Mouse (Mus musculus): Measurements from ENCODE around the gene Zp2. TPM values are rescaled to one million over a fixed set of nuclear protein-coding genes. Genes with fewer than 3 reads are reported as not detected.

Gene Zp2
- polyA plus RNA-seq, 1 experiment from 2014 or later = not detected

- Histone ChIP-seq H3K4me1 (replicated peaks) (peaks cover 9% of the 10 kb centered on the region), H3K9me3 (replicated peaks) (no peaks in the 10 kb centered on the region), H3K27ac (ENCODE audit: poor library complexity, severe bottlenecking) (no peak overlapping the region), H3K36me3 (no peaks in the 10 kb centered on the region), H3K27me3 (replicated peaks) (no peaks in the 10 kb centered on the region), H3K4me3 (no peak overlapping the region), H3K9ac (no peak overlapping the region), H3K4me2 (no peak overlapping the region)
- WGBS = 35% methylated on average over 4 of the region's 4 CpGs
- ATAC-seq (ENCODE audit: insufficient number of reproducible peaks, low FRiP score) = no peak
Measured at GRCm38 (mm10) chr7:120127686-120128059, 17.4 kb downstream of the Zp2 start.

- ATAC-seq (ENCODE audit: insufficient number of reproducible peaks, low FRiP score) = no peak
- peaks cover 9% of the 10 kb centered on the region for H3K4me1 ChIP-seq (replicated peaks)
- H3K27me3 ChIP-seq (replicated peaks) = no peaks in the 10 kb centered on the region
- H3K4me3 ChIP-seq = no peak overlapping the region
- H3K4me2 ChIP-seq = no peak overlapping the region
- no peak overlapping the region for H3K27ac ChIP-seq (ENCODE audit: poor library complexity, severe bottlenecking)
- no peak overlapping the region for H3K9ac ChIP-seq
- H3K36me3 ChIP-seq = no peaks in the 10 kb centered on the region
- H3K9me3 ChIP-seq (replicated peaks) = no peaks in the 10 kb centered on the region
- WGBS = 28% methylated on average over 5 of the region's 5 CpGs
Measured at GRCm38 (mm10) chr7:120126976-120127685, 18.0 kb downstream of the Zp2 start.

- 5% methylated on average over 3 of the region's 3 CpGs for WGBS
- H3K36me3 ChIP-seq = peaks cover 10% of the 10 kb centered on the region; the same call in 1 of the 2 replicates
- no peaks in the 10 kb centered on the region for H3K27me3 ChIP-seq (replicated peaks)
- no peak overlapping the region for H3K9ac ChIP-seq
- H3K4me2 ChIP-seq = no peak overlapping the region
- 0 out of 2 replicates have a peak, but pooled peaks have one; percentile 65 for ATAC-seq (ENCODE audit: insufficient number of reproducible peaks, low FRiP score)
- H3K9me3 ChIP-seq (replicated peaks) = no peaks in the 10 kb centered on the region
- peaks cover 9% of the 10 kb centered on the region for H3K4me1 ChIP-seq (replicated peaks)
- no peak overlapping the region for H3K4me3 ChIP-seq
- H3K27ac ChIP-seq (ENCODE audit: poor library complexity, severe bottlenecking) = no peak overlapping the region
Measured at GRCm38 (mm10) chr7:120124844-120125243, 20.2 kb downstream of the Zp2 start.

DNA sequence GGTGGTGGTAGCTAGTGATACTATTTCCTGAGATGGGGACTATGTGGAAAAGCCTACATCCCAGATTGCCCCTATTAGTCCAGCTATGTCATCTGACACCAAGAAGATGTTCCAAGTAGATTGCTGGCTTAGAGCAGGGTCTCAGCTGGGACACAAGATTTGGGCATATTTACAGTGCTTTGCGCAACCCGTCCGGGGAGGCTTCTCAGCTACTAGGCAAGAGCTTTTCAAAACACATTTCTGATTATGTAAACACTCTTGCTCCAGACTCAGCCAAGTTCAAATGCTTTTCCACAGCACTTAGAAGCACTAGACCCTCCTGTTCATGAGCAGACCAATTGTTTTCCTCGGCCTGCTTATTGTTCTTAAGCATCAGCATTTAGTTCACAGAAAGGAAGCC lies 21.3 kb downstream of the Zp2 start:
- no peak overlapping the region for H3K4me2 ChIP-seq
- no peaks in the 10 kb centered on the region for H3K27me3 ChIP-seq (replicated peaks)
- peaks cover 10% of the 10 kb centered on the region; the same call in 1 of the 2 replicates for H3K36me3 ChIP-seq
- no peaks in the 10 kb centered on the region for H3K9me3 ChIP-seq (replicated peaks)
- no peak overlapping the region for H3K9ac ChIP-seq
- H3K4me1 ChIP-seq (replicated peaks) = peaks cover 9% of the 10 kb centered on the region
- H3K4me3 ChIP-seq = no peak overlapping the region
- ATAC-seq (ENCODE audit: insufficient number of reproducible peaks, low FRiP score) = no peak
- H3K27ac ChIP-seq (ENCODE audit: poor library complexity, severe bottlenecking) = no peak overlapping the region
- 79% methylated on average over 4 of the region's 4 CpGs for WGBS

DNA sequence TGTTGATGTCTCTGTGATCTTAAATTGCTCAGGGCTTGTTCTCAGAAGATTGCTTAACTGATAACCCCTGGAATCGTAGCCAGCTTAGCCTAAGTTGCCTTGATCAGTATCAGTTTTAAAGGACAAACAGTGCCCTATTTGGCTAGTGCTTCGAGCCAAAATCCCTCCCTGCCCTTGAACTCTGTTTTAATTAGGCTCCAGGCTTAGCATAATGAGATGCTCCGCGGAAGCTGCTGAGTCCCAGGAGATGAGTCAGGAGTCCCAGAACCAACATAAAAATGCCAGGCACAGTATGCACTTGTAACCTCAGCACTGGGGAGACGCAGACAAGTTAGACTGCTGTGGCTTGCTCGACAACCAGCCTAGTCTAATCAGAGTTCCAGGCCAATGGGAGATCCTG lies 27.6 kb downstream of the Zp2 start:
- 49% methylated on average over 6 of the region's 6 CpGs for WGBS

GRCm38 (mm10) chr7:120116976-120117375 lies 28.1 kb downstream of the Zp2 start:
- Histone ChIP-seq H3K27ac (ENCODE audit: poor library complexity, severe bottlenecking) (no peak overlapping the region), H3K36me3 (peaks cover 36% of the 10 kb centered on the region), H3K4me1 (replicated peaks) (no peaks in the 10 kb centered on the region), H3K9me3 (replicated peaks) (no peaks in the 10 kb centered on the region), H3K4me3 (no peak overlapping the region), H3K27me3 (replicated peaks) (no peaks in the 10 kb centered on the region), H3K9ac (no peak overlapping the region), H3K4me2 (no peak overlapping the region)
- WGBS = 79% methylated on average over 5 of the region's 5 CpGs
- ATAC-seq (ENCODE audit: insufficient number of reproducible peaks, low FRiP score) = no peak

More for the DNA sequence above, 27.6 kb downstream of the Zp2 start:
- H3K36me3 ChIP-seq = peaks cover 36% of the 10 kb centered on the region
- H3K4me3 ChIP-seq = no peak overlapping the region
- no peak for ATAC-seq (ENCODE audit: insufficient number of reproducible peaks, low FRiP score)
- H3K4me2 ChIP-seq = no peak overlapping the region
- no peak overlapping the region for H3K9ac ChIP-seq
- no peaks in the 10 kb centered on the region for H3K27me3 ChIP-seq (replicated peaks)
- H3K9me3 ChIP-seq (replicated peaks) = no peaks in the 10 kb centered on the region
- H3K27ac ChIP-seq (ENCODE audit: poor library complexity, severe bottlenecking) = no peak overlapping the region
- no peaks in the 10 kb centered on the region for H3K4me1 ChIP-seq (replicated peaks)

- Histone ChIP-seq H3K36me3 (peaks cover 18% of the 10 kb centered on the region), H3K27ac (ENCODE audit: poor library complexity, severe bottlenecking) (no peak overlapping the region), H3K9ac (no peak overlapping the region), H3K4me1 (replicated peaks) (peaks cover 7% of the 10 kb centered on the region; the same call in 1 of the 2 replicates), H3K4me2 (no peak overlapping the region), H3K4me3 (no peak overlapping the region), H3K27me3 (replicated peaks) (no peaks in the 10 kb centered on the region), H3K9me3 (replicated peaks) (no peaks in the 10 kb centered on the region)
- no peak for ATAC-seq (ENCODE audit: insufficient number of reproducible peaks, low FRiP score)
- 73% methylated on average over 5 of the region's 5 CpGs for WGBS
Measured at GRCm38 (mm10) chr7:120109676-120110075, 35.4 kb downstream of the Zp2 start.

GRCm38 (mm10) chr7:120106356-120106755 lies 38.7 kb downstream of the Zp2 start:
- Histone ChIP-seq H3K27me3 (replicated peaks) (no peaks in the 10 kb centered on the region), H3K4me2 (no peak overlapping the region), H3K9ac (no peak overlapping the region), H3K9me3 (replicated peaks) (no peaks in the 10 kb centered on the region), H3K4me1 (replicated peaks) (peaks cover 16% of the 10 kb centered on the region), H3K4me3 (no peak overlapping the region), H3K27ac (ENCODE audit: poor library complexity, severe bottlenecking) (no peak overlapping the region), H3K36me3 (peaks cover 9% of the 10 kb centered on the region; the same call in 1 of the 2 replicates)
- 30% methylated on average over 2 of the region's 2 CpGs for WGBS
- no peak for ATAC-seq (ENCODE audit: insufficient number of reproducible peaks, low FRiP score)

- H3K36me3 ChIP-seq = peaks cover 9% of the 10 kb centered on the region; the same call in 1 of the 2 replicates
- no peaks in the 10 kb centered on the region for H3K27me3 ChIP-seq (replicated peaks)
- H3K9ac ChIP-seq = no peak overlapping the region
- no peak overlapping the region for H3K4me3 ChIP-seq
- no peak overlapping the region for H3K4me2 ChIP-seq
- no peak overlapping the region for H3K27ac ChIP-seq (ENCODE audit: poor library complexity, severe bottlenecking)
- H3K4me1 ChIP-seq (replicated peaks) = peaks cover 16% of the 10 kb centered on the region
- 54% methylated on average over 3 of the region's 3 CpGs for WGBS
- no peaks in the 10 kb centered on the region for H3K9me3 ChIP-seq (replicated peaks)
- ATAC-seq (ENCODE audit: insufficient number of reproducible peaks, low FRiP score) = no peak
Measured at GRCm38 (mm10) chr7:120104975-120105374, 40.1 kb downstream of the Zp2 start.

DNA sequence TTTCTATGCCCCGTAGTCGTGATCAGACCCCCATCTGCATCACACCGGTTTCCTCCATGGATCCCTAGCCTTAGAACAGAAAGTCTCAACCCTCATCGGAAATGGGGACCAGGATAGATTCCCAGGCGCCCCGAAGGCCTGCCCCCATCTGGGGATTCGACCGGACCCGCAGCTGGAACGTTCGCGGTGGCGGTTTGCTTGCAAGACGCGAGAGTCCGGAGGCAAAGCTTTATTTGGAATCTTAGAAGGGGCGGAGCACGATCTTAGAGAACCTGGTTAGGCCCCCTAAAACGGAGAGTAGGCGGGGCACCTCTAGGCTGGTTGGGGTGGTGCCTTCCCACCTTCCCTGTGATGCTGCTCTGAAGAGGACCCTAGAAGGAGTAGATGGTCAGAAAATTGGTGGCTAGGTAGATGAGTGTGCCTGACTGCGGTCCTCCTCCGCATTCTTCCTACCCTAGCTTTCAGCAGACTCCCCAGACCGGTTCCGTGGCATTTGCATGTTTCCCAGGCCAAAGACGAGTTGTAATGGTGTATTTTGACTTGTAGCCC lies 42.0 kb downstream of the Zp2 start:
- Histone ChIP-seq H3K4me1 (replicated peaks) (peaks cover 16% of the 10 kb centered on the region), H3K4me3 (peak overlapping the region; percentile 63), H3K27ac (ENCODE audit: poor library complexity, severe bottlenecking) (no peak overlapping the region), H3K4me2 (peak overlapping the region; percentile 79), H3K9ac (peak overlapping the region; percentile 75), H3K36me3 (peaks cover 7% of the 10 kb centered on the region; the same call in 1 of the 2 replicates), H3K27me3 (replicated peaks) (no peaks in the 10 kb centered on the region), H3K9me3 (replicated peaks) (no peaks in the 10 kb centered on the region)
- 0 out of 2 replicates have a peak, but pooled peaks have one; percentile 37 for ATAC-seq (ENCODE audit: insufficient number of reproducible peaks, low FRiP score)
- 4% methylated on average over 25 of the region's 25 CpGs for WGBS

GRCm38 (mm10) chr7:120102164-120102972 lies 42.7 kb downstream of the Zp2 start, which contains the start of gene Tmem159:
TSS of gene Tmem159 (plus strand) at chr7:120102353.
- Histone ChIP-seq H3K27me3 (replicated peaks) (no peaks in the 10 kb centered on the region), H3K4me2 (peak within 1 kb of the TSS; percentile 79), H3K4me1 (replicated peaks) (peaks cover 16% of the 10 kb centered on the region), H3K27ac (ENCODE audit: poor library complexity, severe bottlenecking) (peak within 1 kb of the TSS; percentile 15; the same call in 1 of the 2 replicates), H3K36me3 (0 out of 2 replicates have a peak, but pooled peaks cover 3% of the 10 kb centered on the region), H3K4me3 (peak within 1 kb of the TSS; percentile 63), H3K9me3 (replicated peaks) (no peaks in the 10 kb centered on the region), H3K9ac (peak within 1 kb of the TSS; percentile 75)
- under 1% methylated on average over 41 of the region's 42 CpGs for WGBS
- peak; percentile 95 for ATAC-seq (ENCODE audit: insufficient number of reproducible peaks, low FRiP score)

Measured in heart, embryonic 12.5 days (tissue).